Mouse (Mus musculus): ENCODE measurements around the gene Tmem191c.
A peak's percentile ranks its signal among the peaks of the same experiment; 100 is the strongest.
"Not testable (repeated sequence)": the region's sequence is repeated elsewhere in the genome, so short reads cannot be mapped to it uniquely, and the experiment has no call there.

The Tmem191c gene

GRCm38 (mm10) chr16:17275721-17276120 lies at the start of gene Tmem191c:
Gene Tmem191c (plus strand): TSS chr16:17276077.
- DNase-seq (ENCODE audit: low read depth, low spot score) = no peak

DNA sequence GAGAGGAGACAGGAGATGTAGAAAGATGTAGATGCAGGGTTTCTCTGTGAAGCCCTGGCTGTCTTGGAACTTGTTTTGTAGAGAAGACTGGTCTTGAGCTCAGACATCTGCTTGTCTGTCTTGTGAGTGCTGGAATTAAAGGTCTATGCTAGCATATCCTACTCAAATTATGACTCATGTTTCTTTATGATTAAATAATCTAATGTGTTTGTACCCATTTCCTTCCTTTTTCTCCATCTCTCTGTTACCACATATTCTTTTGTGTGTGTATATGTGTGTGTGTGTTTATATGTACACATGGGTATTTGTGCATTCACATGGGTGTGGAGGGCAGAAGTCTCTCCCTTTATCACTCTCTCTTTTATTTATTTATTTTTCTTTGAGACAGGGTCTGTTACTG lies 49.4 kb upstream of the Tmem191c start:
- no peak for DNase-seq (ENCODE audit: low read depth, low spot score)

DNA sequence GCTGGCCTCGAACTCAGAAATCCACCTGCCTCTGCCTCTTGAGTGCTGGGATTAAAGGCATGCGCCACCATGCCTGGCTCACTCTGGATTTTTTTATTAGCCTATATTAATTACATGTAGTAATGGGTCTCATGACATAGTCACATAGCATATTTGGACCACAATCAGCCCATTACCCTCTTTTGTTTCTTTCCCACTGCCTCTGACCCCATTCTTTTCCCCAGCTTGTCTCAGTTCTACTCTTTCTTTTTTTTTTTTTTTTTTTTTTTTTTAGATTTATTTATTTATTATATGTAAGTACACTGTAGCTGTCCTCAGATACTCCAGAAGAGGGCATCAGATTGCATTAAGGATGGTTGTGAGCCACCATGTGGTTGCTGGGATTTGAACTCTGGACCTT lies 44.4 kb upstream of the Tmem191c start:
- DNase-seq (ENCODE audit: low read depth, low spot score) = not testable (repeated sequence)

DNA sequence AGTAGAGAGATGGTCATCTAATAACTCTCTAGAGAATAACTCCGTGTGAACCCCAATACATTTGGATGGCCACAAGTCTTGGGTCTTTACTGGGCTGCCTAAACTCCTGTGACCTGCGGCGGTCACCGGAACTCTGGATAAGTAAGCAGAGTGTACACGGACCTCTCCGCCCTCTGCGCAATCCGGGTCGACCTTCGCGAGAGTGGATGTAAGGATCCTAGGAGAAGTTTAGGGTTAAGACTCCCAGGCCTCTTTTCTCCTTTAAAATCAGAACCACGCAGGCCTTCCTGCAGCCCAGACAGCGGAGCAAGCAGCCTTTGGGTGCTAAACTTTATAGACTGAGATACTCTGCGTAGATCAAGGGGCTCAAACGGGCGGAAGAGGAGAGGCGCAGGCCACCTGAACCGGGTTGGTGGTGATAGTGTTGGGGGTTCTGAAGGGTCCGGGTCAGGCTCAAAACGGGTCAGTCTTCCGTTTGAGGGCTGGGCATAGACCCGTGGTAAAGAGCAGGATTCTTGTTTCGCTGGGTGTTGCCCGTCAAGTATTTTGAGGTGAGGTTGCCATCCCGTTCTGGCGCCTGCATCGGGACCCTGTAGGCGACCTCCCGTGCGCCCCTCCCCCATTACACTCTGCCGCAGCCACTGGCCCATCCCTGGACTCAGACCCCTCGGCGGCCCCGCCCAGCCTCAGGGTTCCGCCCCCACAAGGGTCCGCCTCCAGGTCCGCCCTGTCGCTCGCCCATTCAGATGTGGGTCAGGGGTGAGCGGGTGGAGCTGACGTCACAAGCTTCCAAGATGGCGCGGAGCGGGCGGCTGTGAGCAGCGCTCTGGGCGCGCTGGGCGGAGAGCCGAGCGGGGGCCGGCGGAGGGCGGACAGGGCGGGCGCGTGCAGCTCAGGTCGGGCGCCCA lies 42.8 kb upstream of the Tmem191c start, which contains the start of gene Hic2:
Gene Hic2, plus strand, starts transcription at position 779 of the 908 bp plus-strand sequence.
- DNase-seq (ENCODE audit: low read depth, low spot score) = peak; percentile 98

DNA sequence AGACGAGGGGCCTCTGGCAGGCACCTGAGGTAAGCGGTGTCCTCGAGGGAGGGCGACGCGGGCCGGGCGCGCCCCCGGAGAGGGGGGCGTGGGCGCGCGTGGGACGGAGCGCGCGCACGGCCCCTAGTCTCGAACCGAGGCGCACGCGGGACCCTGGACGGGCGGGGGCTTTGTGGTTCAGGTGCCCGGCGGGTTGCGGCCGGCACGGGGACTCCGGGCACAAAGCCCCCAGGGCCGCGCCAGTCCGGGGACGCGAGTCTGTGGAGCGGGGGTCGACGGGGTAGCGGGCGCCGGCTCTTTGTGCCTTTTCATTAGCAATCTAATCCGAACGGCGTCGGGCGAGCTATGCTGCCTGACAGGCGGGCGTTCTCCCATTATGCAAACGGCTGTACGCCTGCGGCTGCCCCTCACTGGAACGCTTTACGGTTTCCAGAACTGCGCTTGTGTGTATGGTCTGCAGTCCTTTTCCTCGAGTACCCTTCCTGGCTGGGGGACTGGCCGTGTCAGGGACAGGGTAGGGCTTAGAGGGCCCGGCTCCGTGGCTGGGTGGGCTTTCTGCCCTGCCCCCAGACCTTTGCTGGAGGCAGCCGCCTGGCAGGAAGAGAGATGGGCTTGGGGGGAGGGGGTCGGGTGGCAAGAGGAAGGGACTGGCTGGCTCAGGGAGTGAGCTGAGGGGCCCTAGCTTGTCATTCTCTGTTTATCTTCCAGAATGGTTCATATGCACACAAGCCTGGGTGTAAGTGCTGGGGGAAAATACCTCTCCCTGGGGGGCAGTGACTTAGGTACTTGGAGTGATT lies 42.0 kb upstream of the Tmem191c start:
- DNase-seq (ENCODE audit: low read depth, low spot score) = peak; percentile 73

GRCm38 (mm10) chr16:17234499-17234895 lies 41.4 kb upstream of the Tmem191c start:
- peak; percentile 67 for DNase-seq (ENCODE audit: low read depth, low spot score)

- no peak for DNase-seq (ENCODE audit: low read depth, low spot score)
Measured at GRCm38 (mm10) chr16:17234916-17235665, 40.8 kb upstream of the Tmem191c start.

- no peak for DNase-seq (ENCODE audit: low read depth, low spot score)
Measured at GRCm38 (mm10) chr16:17237634-17238033, 38.2 kb upstream of the Tmem191c start.

DNA sequence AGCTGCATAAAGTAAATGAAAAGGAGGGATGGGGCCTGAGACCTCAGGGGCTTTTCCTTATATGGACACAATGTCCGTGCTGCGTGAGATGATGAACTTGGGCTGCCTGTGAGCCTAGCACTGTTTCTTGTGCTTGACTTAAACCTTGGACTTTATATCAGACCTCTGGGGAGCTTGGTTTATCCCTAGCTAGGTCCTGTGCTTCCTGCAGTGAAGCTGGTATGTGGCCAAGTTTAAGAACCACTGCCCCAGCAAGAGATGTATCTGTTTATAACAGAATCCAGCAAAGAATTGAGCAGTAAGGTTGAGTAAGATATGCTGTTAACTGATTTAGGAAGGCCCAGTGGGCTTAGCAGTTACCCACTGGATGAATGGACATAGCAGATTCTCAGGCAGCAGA lies 36.5 kb upstream of the Tmem191c start:
- no peak for DNase-seq (ENCODE audit: low read depth, low spot score)

GRCm38 (mm10) chr16:17243731-17244130 lies 32.1 kb upstream of the Tmem191c start:
- no peak for DNase-seq (ENCODE audit: low read depth, low spot score)

GRCm38 (mm10) chr16:17244996-17245395 lies 30.9 kb upstream of the Tmem191c start:
- no peak for DNase-seq (ENCODE audit: low read depth, low spot score)

DNA sequence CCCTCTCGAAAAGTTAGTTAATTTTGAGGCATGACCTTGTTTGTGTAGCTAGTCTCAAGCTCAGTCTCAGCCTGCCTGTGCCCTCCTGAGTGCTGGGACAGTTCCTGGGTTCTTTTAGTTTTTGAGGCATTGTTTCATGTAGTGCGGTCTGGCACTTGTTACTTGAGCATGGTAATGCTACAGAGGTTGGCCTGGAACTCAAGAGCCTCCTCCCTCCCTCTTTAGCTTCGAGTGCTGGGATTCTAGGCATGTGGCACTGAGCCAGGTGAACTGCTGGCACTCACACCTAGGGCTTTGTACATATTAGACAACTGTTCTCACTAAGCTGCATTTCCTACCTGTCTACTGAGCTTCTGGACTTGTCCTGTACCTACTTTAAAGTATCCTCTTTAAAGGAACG lies 28.1 kb upstream of the Tmem191c start:
- DNase-seq (ENCODE audit: low read depth, low spot score) = no peak

GRCm38 (mm10) chr16:17249135-17249534 lies 26.7 kb upstream of the Tmem191c start:
- no peak for DNase-seq (ENCODE audit: low read depth, low spot score)

- DNase-seq (ENCODE audit: low read depth, low spot score) = no peak
Measured at GRCm38 (mm10) chr16:17251539-17251938, 24.3 kb upstream of the Tmem191c start.

DNA sequence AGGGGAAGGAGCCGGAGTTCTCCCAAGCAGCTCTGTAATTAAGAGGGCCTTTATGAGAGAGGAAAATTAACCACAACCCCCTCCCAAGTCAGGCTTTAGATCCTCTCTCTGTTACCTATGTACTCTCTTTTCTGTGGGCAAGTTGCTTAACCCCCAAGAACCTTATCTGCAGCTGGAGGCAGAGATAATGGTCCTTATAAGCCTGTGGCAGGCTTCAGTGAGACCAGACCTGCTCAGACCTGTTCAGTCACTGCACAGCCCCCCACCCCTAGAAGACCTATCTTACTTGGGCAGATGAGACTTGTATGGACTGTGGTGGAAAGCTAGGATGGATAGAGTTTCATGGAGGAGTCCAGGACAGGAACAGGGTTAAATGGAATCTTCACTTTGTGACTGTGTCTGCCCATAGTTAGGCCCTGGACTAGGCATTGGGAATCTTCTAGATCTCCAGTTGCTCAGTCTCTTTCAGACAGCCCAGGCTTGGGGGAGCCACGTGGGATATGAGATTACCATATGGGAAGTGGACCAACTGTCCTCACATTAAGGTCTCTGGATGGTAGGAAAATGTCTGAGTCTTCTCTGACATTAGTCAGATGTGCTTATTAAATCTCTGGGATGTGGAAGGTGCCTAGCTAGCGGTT lies 23.7 kb upstream of the Tmem191c start:
- DNase-seq (ENCODE audit: low read depth, low spot score) = no peak

DNA sequence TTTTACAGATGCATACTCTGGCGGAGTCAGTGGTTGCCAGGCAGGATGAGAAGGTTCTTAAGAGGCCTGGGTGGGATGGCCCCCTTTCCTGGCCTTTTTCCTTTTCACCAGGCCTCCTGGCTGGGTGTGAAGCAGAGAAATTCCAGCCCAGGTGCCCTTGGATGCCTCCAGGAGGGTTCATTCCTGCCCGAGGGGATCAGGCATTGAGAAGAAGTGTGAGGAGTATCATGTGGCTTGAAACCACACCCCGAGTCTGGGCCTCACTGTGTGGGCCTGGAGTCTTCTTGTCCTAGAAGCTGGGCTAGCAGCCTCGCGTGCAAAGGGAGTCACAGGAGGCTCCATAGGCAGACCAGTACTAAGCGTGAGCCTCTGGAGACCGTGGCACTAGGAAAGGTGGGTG lies 23.0 kb upstream of the Tmem191c start:
- no peak for DNase-seq (ENCODE audit: low read depth, low spot score)

GRCm38 (mm10) chr16:17254005-17254597 lies 21.8 kb upstream of the Tmem191c start:
- peak; percentile 24 for DNase-seq (ENCODE audit: low read depth, low spot score)

DNA sequence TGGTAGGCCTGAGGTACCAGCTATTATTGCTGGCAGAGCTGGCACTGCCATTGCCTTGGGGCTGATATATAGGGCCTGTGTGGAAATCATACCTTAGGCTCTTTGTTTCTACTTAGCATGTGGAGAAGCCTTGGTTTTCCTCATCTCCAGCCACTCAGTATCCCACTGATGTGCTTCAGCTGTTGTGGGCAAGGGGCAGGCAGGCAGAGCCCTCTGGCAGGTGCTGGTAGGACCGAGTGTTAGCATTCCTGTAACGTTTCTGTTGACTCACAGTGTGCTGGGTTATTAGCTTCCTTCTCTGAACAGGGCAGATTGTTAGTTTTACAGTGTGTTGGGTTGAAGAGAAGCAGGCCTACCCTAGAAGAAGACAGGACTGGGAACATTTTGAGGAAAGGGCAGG lies 20.6 kb upstream of the Tmem191c start:
- DNase-seq (ENCODE audit: low read depth, low spot score) = no peak

DNA sequence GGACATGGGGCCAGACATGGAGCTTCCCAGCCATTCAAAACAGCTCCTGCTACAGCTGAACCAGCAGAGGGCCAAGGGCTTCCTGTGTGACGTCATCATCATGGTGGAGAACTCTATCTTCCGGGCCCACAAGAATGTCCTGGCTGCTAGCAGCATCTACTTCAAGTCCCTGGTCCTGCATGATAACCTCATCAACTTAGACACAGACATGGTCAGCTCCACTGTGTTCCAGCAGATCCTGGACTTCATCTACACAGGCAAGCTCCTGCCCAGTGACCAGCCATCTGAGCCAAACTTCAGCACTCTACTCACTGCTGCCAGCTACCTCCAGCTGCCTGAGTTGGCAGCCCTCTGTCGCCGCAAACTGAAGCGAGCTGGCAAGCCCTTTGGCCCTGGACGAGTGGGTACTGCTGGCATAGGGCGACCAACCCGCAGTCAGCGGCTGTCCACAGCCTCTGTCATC lies 18.5 kb upstream of the Tmem191c start:
- no peak for DNase-seq (ENCODE audit: low read depth, low spot score)

DNA sequence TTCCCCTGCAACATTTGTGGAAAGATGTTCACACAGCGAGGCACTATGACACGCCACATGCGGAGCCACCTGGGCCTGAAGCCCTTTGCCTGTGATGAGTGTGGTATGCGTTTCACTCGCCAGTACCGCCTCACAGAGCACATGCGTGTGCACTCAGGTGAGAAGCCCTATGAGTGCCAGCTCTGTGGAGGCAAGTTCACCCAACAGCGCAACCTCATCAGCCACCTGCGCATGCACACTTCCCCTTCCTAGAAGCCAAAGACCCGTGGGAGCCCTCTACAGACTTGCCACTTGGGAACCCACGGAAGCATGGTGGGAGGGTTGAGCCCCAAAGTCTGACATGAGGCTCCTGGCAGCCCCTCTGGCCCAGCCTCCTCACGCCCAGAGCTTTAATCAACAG lies 17.0 kb upstream of the Tmem191c start:
- no peak for DNase-seq (ENCODE audit: low read depth, low spot score)

GRCm38 (mm10) chr16:17261341-17261740 lies 14.5 kb upstream of the Tmem191c start:
- no peak for DNase-seq (ENCODE audit: low read depth, low spot score)
